Mouse (Mus musculus) frontal cortex, postnatal 36 days (tissue): ENCODE measurements at regions not wholly inside any gene's neighbourhood (a gene's known extent, or its start where the extent isn't known, plus 50 kb on each side); places are given as distances from the start of the nearest gene placed in this dataset.

Experiments
- DNase-seq, 2 experiments: peaks; one replicate each; pipeline ENCODE4 v3.0.0; 2022; ENCODE audit warnings: low spot score in 2 of 2

DNA sequence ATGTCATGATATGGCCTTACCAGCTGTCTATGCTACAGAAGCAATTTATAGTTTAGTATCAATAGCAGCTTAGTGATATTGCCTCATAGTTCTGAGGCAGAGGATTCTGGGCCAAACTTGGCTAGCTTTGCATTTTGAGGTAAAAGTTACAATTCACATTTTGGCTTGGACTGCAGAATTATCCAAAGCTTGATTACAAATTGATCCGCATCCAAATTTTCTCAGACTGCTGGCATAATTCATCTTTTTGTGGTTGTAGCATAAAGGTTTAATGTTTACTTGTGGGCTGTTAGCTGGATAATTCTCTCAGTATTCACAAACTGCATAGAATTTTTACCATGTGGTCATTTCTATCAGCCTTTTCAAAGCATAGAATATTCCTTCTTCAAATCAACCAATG lies 589.9 kb upstream of the Pdcd1 start:
- no peak for DNase-seq

DNA sequence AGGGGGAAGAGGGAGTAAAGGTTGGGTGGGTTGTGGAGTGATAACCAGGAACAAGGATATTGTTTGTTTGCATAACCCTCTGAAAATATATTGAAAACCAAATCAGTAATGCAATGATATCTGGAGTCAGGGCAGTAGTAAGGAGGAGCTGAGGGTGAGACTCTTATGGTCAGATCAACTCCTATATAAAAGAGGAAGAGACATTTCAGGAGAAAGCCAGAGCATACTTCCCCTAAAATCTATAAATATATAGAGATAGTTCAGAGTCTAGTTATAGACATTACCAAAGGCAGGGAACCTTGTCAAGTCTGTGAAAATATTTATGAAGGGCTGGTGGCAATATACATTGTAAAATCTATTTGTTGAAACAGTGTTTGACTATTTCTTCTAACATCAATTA lies 605.9 kb upstream of the Pdcd1 start:
- DNase-seq: no peak

DNA sequence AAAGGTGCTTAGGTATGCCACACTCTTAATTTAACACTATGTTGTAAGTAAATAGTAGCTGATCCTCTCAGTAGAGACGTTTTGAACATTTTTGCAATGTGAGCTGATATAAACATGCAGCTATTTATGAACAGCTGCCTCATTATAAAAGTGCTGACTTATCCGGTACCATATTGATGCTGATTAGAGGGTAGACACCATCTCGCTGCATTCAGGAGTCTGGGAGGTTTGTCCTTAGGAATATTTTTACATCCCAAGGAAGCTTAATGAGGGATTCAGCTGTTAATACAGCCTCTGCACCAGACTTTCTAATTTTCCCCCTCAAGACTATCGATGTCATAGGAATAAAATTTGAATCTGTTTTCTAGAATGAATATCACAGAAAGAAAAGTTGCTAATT lies 619.3 kb upstream of the Pdcd1 start:
- peak in 1 of 2 experiments; percentile 1 for DNase-seq

DNA sequence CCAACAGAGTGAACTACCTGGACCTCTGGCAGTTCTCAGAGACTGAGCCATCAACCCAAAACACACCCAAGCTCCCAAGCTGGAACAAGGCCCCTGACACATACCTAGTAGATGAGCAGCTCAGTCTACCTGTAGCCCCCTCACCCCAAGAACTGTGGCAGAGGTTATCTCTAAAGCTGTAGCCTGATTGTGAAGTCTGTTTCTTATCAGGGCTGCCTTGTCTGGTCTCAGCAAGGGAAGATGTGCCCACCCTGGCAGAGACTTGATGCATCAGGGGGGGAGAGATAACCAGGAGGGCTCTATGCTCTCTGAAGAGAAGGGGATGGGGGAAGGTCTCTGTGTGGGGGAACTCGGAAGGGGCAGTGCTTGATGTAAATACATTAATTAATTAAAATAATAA lies 612.9 kb upstream of the Fam174a start:
- no peak for DNase-seq

DNA sequence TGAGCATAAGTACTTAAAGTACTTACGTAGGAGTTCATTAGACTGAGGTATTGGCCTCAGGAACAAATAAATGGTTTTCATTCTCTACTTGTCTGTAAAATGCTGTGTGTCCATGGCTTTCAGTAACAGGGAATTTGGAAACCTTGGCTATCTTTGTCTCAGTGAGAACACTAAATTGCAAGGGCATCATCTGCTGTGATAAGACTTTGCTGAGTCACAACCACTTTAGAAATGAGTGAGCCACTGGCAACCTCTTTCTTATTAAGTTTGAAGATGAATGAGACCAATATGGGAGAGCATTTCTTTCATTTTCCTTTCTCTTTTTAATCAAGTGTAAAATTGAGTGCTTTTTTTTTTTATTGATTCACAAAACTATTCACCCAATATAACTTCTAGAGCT lies 611.7 kb upstream of the Fam174a start:
- DNase-seq: no peak

DNA sequence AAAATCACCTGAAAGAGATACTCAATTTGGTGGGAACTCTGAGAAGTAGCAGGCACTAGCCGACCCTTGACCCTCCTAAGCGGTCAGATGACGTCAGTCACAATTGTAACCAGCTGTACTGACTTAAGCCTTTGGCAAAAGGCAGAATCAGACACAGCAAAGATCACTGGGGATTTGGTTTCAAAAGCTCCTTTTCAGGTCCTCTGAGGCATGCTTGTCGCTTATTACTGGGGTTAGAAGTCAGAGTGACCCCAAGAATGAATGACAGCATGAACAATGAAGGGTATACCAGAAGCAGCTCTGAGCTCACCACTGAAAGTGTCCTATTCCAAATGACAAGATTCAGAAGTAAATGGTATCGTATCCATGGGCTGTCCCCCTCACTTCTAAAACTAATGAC lies 600.6 kb upstream of the Fam174a start:
- no peak for DNase-seq

DNA sequence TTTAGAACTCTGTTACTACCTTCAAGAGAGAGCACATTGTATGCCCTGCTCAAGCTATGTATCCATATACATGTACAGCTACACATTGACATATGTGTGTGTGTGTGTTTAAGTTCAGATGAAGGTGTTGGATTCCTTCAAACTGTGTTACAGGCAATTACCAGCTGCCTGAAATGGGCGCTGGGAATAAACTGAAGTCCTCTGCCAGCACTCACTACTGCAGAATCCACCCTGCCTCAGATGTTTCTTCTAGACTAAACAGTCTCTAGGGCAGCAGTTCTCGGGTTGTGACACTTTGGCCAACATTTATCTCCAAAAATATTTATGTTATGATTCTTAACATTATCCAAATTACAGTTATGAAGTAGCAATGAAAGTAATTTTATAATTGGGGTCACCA lies 595.7 kb upstream of the Fam174a start:
- no peak for DNase-seq

DNA sequence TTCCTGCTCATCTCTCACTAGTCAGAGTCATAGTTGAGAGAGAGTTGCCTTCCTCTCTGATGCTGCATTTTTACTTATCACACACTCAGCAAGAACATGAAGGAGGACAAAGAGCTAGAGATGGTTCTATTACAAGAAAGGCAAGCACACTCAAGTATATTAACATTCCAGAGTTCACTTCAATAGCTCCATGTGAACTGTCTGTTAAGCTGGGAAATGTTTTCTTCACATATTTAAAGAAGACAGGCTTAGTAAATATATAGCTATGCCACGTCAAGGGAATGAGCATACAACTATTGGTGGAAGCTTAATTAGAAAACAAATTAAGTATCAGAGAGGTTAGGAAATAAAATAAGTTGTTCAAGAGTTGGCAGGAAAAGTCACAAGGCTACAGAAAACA lies 559.9 kb upstream of the Fam174a start:
- no peak for DNase-seq

DNA sequence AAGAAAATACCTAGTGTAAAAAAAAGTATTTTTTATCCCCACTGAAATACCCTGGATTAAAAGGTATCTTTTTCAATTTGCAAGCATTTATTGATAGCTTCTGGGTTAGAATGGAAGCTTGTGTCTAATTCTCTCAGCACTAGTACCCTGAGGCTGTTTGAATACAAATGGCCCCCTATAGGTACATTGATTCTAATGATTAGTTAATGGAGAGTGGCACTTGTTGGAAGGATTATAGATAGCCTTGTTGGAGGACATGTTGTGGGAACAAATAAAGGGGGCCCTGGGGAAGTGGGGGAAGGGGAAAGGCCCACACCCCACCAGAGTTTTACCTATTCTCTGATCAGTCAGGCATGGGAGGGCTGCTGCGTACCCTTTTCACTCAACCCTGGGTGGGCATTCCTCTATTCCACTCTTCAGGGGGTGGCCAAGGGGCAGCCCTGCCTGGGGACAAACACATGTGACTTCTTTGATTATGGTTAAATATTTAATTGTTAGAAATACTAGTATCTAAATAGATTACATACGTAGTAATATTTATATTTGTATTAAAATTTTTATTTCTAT lies 524.3 kb upstream of the Fam174a start:
- DNase-seq: no peak

DNA sequence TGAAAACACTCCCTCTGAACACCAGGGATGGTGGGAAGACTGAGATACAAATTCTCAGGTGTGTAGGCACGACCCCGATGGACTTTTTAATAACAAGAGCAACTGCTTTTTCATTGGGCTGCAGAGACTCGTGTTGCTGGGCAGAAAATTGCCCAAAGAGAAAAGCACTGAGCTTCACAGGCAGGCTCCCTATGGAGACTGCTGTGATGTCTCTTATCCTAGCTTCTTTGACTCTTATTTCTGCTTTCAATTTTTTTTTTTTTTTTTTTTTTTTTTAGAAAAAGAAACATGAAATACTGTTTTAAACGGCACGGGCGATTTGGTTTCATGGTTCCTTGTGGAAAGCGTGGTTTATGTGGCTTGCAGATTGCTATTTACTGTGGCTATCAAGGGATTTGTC lies 522.8 kb upstream of the Fam174a start:
- DNase-seq: no peak

DNA sequence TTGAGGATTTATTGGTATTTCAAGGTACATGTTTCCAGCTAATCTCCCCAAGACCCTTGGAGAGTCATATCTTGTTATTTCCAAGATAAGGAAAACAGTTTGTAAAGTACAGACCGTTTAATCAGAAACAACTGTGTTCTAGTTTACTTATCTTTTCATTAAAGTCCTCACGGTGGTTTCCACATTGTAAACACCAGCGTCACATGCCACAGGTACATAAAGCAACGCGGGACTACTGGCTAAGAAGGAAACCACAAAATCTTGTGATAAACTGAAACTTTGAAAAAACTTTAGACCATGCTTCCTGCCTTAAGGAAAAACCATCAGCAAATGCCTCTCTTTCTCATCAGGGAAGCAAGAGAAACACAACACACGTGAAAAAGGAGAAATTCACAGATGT lies 522.4 kb upstream of the Fam174a start:
- no peak for DNase-seq

DNA sequence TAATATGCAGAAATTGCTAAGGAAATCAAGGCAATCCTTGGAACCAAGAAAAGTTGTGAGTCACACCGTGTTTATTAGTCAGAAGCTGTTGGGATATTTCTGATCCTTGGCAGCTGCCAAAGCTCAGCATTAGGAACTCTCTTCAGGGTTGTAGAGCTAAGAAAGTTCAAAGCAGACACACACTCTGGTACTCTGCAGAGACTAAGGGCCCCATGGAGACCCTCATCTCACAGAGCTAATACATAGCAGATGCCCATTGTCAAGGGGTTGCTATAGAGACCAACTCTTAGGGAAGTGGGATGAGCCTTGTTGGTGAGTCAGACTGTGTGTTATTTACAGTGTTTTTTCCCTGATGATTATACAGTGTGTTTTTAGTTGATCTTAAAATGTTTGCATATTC lies 517.4 kb upstream of the Fam174a start:
- peak; percentile 1 to 2 for DNase-seq

DNA sequence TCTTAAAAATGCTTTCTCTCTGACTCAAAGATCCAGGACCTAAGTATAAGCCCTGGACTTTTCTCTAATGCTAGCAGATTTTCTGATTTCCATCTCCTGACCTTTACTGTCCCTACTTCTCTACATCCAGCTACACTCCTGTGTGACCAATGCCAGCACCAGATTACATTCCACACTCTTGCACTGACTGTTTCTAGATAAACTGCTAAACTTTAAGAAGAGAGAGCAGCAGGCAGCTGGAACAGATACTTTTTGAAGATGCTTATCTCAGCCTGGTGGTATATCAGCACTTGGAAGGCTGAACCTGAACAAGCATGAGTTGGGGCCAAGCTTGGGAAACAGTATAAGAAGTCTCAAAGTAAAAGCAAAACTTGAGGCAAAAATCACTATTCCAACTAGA lies 509.7 kb upstream of the Fam174a start:
- DNase-seq: no peak

DNA sequence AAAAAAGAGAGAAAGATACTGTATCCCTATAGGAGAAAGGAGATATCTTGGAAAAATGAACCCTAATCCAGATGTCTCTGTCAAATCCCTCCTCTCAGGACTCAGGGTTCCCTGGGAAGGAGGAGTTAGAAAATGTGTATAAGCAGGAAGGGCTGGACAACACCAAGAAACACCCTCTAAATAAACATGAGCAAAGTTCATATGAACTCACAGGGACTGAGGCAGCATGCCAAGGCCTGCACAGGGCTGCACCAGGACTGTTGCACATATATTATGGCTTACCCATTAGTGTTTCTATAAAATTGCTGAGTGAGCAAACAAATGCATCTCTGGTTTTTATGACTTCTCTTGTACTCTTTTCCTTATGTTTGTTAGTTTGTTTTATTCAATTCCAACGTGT lies 508.5 kb upstream of the Fam174a start:
- DNase-seq: no peak

DNA sequence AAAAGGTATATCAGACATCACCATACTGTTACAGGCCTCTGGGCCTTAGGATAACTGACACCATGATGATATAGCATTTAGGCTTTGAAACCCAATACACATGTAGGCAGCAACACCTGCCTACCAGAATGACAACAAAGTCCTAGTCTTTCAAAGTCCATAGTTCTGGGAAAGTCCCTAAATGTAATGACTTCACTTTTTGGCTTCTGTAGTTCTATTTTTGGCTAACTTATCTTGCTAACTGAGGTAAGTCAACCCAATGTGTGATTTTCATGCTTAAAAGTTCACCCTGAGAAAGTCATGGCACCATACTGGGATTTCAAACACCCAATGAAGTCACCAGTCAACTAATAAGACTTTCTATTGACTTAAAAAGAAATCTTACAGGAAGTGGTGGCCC lies 485.8 kb upstream of the Fam174a start:
- DNase-seq: no peak

DNA sequence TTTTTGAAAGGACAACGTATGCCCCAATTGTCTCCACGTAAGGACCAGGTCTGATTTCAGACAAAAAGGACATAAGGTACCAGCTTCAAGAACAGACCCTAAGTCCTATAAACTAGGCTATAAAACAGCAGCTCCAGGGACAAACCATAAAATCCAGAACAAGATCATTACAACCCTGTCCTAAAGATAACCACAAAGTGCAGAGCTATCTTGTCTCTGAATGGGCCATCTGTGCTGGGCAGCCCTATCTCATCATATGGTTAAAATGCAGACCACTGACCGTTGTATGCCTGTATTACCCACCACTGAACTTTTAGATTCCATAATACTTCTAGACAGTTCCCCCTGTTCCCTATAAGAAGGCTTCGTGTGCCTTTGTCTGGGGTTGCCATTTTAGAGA lies 477.4 kb upstream of the Fam174a start:
- no peak for DNase-seq

DNA sequence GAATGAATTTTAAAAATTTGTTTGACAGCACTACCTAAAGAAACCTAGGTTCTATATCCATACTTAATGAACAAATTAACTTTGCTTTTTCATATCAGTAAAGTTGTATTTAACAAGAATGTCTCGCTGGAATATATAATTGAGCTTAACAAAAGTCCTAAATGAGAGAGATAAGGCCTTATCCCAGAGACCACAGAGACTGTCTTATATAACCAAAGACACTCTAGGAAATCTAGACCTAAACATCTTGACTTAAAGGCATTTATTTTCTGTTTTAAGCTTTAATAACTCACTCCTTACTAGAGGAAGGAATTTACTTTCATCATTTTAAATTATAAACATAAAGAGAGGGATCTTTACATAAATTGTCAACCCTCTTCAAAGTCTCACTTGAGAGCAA lies 461.9 kb upstream of the Fam174a start:
- DNase-seq: no peak

DNA sequence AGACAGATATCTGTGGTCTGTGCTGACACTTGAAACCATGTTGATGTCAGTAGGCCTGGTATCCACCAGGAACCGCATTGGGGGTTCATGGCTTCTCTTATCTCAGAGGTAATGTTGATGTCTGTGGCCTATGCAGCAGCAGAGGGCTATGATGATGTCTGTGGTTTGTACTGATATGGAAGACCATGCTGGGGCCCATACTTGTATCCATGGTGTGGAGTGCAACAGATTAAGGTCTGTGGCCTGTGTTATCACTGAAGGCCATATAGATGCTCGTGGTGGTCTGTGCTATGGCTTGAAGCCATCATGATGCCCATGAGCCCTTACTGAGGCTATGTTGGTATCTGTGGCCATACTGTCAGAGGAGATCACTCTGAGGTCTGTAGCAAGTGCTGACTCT lies 455.0 kb upstream of the Fam174a start:
- no peak for DNase-seq

DNA sequence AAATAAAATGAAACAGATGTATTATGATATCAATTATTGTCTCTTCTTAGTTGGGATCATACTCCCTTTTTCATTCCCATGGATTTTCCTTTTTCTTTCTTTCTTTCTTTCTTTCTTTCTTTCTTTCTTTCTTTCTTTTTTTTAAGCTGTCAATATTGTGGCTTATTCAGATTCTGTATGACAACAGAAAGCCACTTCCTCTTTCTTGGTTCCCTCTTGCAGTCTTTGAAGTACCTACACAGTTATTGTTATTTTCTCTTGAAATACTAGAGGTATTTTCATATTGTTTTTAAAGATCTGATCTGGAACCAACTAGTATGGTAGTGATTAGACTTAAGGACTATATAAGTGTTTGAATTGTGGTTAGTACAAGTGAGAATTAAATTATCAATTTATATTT lies 444.6 kb upstream of the Fam174a start:
- DNase-seq: no peak

DNA sequence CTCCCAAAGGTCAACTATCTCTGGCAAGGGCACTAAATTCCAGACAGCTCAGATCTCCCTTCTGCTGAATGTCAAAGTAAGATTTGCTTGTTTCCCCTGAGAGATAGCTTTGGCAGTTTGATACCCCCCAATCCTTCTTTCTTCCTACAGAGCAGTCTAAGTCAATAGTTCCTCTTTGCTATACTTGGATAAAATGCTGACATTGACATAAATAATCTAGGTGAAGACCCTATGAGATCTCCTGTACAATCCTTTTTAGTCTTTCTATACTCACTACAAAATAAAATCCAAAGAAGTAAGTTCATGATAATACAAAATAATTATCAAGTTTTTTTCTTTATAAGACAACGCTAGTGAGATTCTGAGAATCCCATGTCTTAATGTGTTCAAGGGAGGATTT lies 432.9 kb upstream of the Fam174a start:
- no peak for DNase-seq

DNA sequence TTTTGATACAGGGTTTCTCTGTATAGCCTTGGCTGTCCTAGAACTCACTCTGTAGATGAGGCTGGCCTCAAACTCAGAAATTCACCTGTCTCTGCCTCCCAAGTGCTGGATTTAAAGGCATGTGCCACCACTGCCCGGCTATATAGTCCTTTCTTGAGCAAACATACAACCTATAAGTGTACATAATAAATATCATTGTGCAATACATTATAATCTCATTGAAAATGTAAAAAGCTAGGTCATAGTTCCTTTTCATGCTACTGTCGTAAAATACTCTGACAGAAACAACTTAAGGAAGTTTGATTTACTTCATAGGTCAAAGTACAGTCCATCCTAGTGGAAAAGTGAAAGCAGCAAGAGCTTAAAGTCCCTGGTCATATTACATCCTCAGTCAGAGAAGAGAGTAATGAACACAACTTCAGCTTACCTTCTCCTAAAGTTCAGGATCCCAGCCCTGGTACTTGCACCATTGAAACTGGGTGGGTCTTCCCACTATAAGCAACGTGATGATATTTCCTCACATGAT lies 408.4 kb upstream of the Fam174a start:
- DNase-seq: no peak

DNA sequence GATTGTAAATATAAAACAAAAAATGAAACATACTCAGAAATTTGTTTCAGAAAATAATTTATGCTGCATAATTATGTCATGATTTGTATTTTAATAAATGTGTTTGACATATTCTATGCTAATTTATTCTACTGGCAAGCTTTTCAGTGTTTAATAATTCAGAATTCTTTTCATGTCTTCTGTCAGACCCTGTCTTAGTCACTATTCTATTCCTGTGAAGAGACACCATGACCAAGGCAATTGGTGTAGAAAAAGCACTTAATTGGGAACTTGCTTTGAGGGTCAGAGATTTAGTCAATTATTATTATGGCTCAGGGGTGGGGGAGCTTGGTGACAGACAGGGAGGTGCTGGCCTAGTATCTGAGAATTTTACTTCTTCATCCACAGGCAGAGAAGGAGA lies 402.6 kb upstream of the Fam174a start:
- no peak for DNase-seq
